Mouse (Mus musculus) R1 (cell line): ENCODE measurements at regions not wholly inside any gene's neighbourhood (a gene's known extent, or its start where the extent isn't known, plus 50 kb on each side); places are given as distances from the start of the nearest gene placed in this dataset.

ENCODE experiments used
- DNase-seq: peaks from one replicate; pipeline ENCODE4 v3.0.0-alpha.2; 2018; ENCODE audit warnings: low read depth, low spot score

DNA sequence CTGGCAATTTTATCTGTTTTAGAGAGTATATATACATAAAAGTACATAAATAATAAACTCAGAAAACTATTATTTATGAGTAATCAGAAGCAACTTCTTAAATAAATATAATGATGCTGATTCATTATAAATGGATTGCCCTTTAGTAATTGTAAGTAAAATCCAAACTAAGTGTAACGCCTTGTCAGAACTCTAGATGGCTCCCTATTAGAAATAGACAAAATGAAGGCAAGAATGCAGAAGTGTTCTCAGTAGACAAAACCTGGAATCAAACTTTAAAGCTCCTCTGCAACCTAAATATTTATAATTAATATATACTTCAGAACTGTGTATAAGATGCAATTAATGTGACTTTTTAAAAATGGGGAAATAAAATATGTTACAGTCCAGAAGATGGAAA lies 73.4 kb upstream of the Lipo1 start:
- peak; percentile 22 for DNase-seq

DNA sequence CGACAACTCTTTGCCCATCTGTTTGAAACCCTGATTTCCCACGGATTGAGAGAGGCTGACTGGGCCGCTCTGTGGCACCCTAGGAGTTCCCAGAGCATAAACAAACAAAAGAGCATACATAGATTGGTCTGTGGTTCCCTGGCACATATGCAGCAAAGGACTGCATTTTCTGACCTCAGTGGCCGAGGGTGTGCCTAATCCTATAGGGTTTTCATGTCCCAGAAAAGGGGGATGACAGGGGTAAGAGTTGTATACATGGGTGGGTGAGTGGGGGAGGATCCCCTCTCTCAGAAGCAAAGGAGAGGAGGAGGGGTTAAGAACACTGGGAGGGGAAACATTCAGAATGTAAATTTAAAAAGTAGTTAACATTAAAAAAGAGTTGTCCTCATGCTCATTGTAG lies 63.8 kb upstream of the Lipo1 start:
- DNase-seq: peak; percentile 82

DNA sequence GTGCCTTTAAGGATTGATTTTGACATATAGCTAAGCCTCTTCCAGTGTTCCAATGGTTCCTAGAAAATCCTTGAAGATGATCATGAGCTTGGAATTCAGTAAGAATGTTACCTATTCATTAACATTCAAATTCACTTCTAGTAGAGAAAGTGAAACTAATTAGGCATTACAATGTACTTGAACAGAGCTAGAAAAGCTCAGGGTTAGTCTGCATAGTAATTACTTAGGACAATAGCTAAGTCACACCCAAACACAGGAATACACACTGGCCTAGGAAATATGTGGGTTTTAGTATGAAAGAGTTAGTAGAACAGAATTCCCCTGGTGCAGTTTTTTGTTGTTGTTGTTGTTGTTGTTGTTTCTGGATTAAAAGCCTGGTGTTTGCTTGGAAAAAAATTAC lies 63.4 kb upstream of the Lipo1 start:
- DNase-seq: peak; percentile 83

GRCm38 (mm10) chr19:33850136-33850535 lies 62.9 kb upstream of the Lipo1 start:
- peak; percentile 73 for DNase-seq

GRCm38 (mm10) chr19:33849291-33850044 lies 62.2 kb upstream of the Lipo1 start:
- peak; percentile 79 for DNase-seq
